Mouse (Mus musculus) liver, embryonic 16.5 days (tissue): ENCODE results near the gene Popdc2. TPM values are rescaled to one million over a fixed set of nuclear protein-coding genes. Genes with fewer than 3 reads are reported as not detected.
"Not testable (repeated sequence)": the region's sequence is repeated elsewhere in the genome, so short reads cannot be mapped to it uniquely, and the experiment has no call there.

Experiments used
- ATAC-seq: fragments of 200-750 bp; cut with Nextera tagmentation; 2 replicates; pipeline ENCODE4 v1.8.0; 2017; ENCODE audit warnings: low read depth, mild to moderate bottlenecking, moderate number of reproducible peaks, moderate library complexity
- H3K27ac ChIP-seq: fragments of 300-500 bp; sonication (generic); 2 replicates; pipeline ENCODE4 v1.5.1; 2014; ENCODE audit warnings: mild to moderate bottlenecking, low read length
- H3K27me3 ChIP-seq: fragments of 300-500 bp; sonication (generic); 2 replicates; pipeline ENCODE4 v1.6.1; 2014; ENCODE audit warnings: low read depth, low read length, mixed read lengths; ENCODE audit not compliant: control insufficient read depth, insufficient read depth
- H3K36me3 ChIP-seq: fragments of 300-500 bp; sonication (generic); 2 replicates; pipeline ENCODE4 v1.6.1; 2014; ENCODE audit warnings: mild to moderate bottlenecking; ENCODE audit not compliant: control insufficient read depth, insufficient read depth
- H3K4me1 ChIP-seq: fragments of 300-500 bp; sonication (generic); 2 replicates; pipeline ENCODE4 v1.6.1; 2014; ENCODE audit warnings: low read depth, low read length, mixed read lengths; ENCODE audit not compliant: control insufficient read depth
- H3K4me2 ChIP-seq: fragments of 300-500 bp; sonication (generic); 2 replicates; pipeline ENCODE4 v1.6.1; 2014; ENCODE audit warnings: low read depth, low read length, mixed read lengths
- H3K4me3 ChIP-seq: fragments of 300-500 bp; sonication (generic); 2 replicates; pipeline ENCODE4 v1.5.1; 2014; ENCODE audit warnings: low read depth, mild to moderate bottlenecking, low read length
- H3K9ac ChIP-seq: fragments of 300-500 bp; sonication (generic); 2 replicates; pipeline ENCODE4 v1.6.1; 2014; ENCODE audit warnings: low read depth, low read length
- H3K9me3 ChIP-seq: fragments of 300-500 bp; sonication (generic); replicated peaks from 2 replicates; pipeline ENCODE4 v1.6.1; 2016; ENCODE audit warnings: low read length; ENCODE audit not compliant: control insufficient read depth
- WGBS: fragments of 180-500 bp; shearing (Covaris S2); extraction: QIAGEN DNeasy Blood & Tissue Kit; methylation state at CpG from one replicate; pipeline ENCODE4 v1.1.7; 2014; ENCODE audit not compliant: insufficient replicate concordance; 5-methylcytosine and 5-hydroxymethylcytosine counted together
- polyA plus RNA-seq: library from polyadenylated mRNA; unstranded; fragments of >200 nt; fragmentation: Nextera tagmentation; extraction: Ambion mirVana; gene quantifications from 2 replicates; pipeline ENCODE4 v1.2.1, GENCODE M21; 2015

Popdc2 gene
- polyA plus RNA-seq, result 21.8 and 26.4 TPM in 2 replicates

DNA sequence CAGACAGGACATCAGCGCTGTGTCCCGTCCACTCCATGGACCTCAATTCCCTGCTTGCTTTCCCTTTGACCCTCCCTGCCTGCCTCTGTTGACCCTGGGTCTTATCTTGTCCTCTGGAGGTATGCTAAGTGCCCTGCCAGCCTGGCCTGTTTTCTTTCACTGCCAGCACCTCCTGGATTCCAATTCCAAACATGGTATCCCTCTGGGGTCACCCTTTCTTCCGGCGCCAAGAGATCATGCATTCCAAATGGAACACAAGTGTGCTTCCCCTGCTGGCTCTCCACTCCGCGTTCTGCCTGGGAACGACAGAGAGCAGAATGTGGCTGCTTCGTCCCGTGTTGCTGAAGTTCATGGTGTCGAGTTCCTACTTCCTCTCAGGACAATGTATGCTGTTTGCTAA is at the start of gene Popdc2:
TSS of gene Popdc2 (plus strand) at position 277 of the 400 bp plus-strand sequence.
- Histone ChIP-seq H3K27ac (no peak within 1 kb of the TSS), H3K4me2 (no peak within 1 kb of the TSS)

DNA sequence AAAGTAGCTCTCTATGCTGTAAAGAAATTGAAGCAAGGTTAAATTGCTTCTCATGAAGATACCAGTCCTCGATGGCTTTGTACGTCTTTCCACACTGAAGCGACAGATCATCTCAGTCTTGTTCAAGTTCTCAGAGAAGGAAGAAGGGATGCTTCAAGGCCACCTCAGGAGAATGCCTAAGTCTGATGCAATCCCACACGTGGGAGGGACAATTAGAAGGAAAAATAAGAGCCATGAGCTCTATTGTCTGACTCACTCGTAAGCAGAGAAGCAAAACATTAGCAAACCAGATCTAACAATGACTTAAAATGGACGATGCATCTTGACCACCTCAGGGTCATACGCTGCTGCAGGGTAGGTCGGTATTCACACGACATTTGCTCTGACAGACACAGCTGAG is 43.5 kb upstream of the Popdc2 start:
- H3K36me3 ChIP-seq, result no peaks in the 10 kb centered on the region
- no peak for ATAC-seq
- WGBS, result 67% methylated on average over 9 of the region's 9 CpGs

More for the DNA sequence above, at the start of gene Popdc2:
- Histone ChIP-seq H3K9me3 (no peaks in the 10 kb centered on the region), H3K27me3 (no peaks in the 10 kb centered on the region), H3K4me1 (peaks cover 24% of the 10 kb centered on the region), H3K9ac (no peak within 1 kb of the TSS), H3K4me3 (no peak within 1 kb of the TSS), H3K36me3 (no peaks in the 10 kb centered on the region)
- no peak for ATAC-seq
- 55% methylated on average over 10 of the region's 10 CpGs for WGBS

DNA sequence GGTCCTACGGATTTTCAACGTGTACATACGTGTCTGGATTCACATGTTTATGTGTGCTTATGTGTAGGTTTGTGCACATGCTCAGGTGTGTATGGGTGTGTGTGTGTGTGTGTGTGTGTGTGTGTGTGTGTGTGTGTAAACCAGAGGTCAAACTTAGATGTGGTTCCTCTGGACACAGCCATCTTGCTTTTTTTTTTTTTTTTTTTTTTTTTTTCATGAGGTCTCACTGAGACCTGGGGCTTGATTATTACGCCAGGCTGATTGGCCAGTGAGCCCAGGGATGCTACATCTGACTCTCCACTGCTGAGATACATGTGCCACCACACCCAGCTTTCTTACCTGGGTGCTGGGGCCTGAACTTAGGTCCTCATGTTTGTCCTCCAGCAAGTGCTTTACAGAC is 42.9 kb upstream of the Popdc2 start:
- Histone ChIP-seq H3K4me3 (no peak overlapping the region), H3K36me3 (no peaks in the 10 kb centered on the region), H3K9ac (no peak overlapping the region), H3K4me2 (no peak overlapping the region), H3K4me1 (no peaks in the 10 kb centered on the region), H3K9me3 (no peaks in the 10 kb centered on the region), H3K27ac (no peak overlapping the region), H3K27me3 (no peaks in the 10 kb centered on the region)
- ATAC-seq, result no peak
- 67% methylated on average over 4 of the region's 4 CpGs for WGBS

More for the DNA sequence above, 43.5 kb upstream of the Popdc2 start:
- Histone ChIP-seq H3K4me3 (no peak overlapping the region), H3K27ac (no peak overlapping the region), H3K9me3 (no peaks in the 10 kb centered on the region), H3K4me2 (no peak overlapping the region), H3K4me1 (no peaks in the 10 kb centered on the region), H3K27me3 (no peaks in the 10 kb centered on the region), H3K9ac (no peak overlapping the region)

DNA sequence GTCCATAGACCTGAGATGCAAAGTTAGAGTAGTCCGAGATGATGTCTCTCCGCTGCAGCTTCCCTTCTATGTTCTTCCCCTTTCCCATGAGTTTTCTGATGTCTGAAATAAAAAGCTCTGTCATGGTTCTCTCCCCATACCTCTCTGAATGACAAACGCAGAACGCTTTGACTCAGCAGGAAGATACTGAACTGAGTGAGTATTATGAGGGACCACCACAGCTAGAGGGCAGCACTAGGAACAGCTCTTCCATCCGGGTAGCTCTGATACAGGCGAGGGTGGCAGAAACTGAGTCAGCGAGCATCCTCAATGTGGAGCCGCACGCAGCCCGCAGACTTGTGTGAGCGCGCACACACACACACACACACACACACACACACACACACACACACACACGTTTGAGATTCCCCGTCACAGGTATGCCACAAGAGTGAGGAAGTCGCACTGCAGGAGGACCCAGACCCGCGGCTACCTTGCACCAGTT is 40.5 kb upstream of the Popdc2 start:
- Histone ChIP-seq H3K36me3 (no peaks in the 10 kb centered on the region), H3K4me3 (no peak overlapping the region), H3K9ac (no peak overlapping the region), H3K27me3 (no peaks in the 10 kb centered on the region), H3K4me2 (no peak overlapping the region), H3K27ac (no peak overlapping the region), H3K9me3 (no peaks in the 10 kb centered on the region), H3K4me1 (no peaks in the 10 kb centered on the region)
- 23% methylated on average over 17 of the region's 17 CpGs for WGBS
- ATAC-seq, result no peak

DNA sequence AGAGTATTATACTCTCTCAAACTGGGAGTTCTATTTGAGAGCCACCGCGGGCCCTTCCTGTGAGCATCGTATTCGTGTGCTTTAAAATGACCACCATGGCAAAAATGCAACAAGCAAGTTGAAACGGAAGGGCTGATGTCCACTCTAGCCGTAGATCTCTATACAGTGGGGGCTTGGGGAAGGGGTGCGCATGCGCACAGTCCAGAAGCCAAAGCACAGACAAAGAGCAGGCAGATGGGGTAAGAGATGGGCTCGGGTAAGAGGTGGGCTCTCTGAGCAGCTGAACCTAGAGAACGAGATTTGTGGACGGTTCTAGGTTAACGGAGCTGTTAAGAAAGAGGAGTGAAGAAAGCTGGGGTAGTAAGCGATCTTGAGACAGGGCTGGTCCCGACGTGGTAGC is 37.7 kb upstream of the Popdc2 start:
- no peak overlapping the region for H3K4me2 ChIP-seq
- no peaks in the 10 kb centered on the region for H3K36me3 ChIP-seq
- no peaks in the 10 kb centered on the region for H3K4me1 ChIP-seq
- H3K9ac ChIP-seq, result no peak overlapping the region
- H3K4me3 ChIP-seq, result no peak overlapping the region
- H3K9me3 ChIP-seq, result no peaks in the 10 kb centered on the region; the same call in 1 of the 2 replicates
- H3K27ac ChIP-seq, result no peak overlapping the region
- no peak for ATAC-seq
- 78% methylated on average over 15 of the region's 15 CpGs for WGBS
- no peaks in the 10 kb centered on the region for H3K27me3 ChIP-seq

DNA sequence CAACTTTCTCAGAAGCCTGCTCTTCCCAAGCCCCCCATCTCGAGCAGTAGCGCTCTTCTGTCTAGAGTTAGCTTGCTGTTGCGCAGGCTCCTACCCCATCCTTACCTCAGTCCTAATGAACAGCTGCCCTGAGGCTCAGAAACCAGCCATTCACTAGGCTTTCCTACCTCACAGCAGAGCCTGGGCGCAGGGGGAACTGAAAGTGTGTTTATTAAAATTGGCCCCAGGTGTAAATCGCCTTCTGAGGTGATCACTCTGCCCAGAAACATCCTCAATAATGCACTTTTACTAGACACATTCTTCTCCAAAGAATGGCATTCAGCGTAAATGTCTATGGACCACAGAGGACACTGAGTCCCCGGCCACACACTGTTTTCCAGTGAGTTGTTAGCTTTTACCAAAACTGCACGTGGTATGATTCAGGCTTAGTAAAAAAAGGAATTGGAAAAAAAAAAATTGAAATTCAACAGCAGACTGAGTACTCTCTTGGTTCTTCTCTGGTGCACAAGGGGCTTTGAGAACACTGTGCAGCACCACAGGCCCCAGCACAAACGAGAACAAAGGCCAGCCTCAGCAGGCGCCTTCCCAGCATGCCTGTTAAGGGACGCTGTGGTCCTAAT is 35.1 kb upstream of the Popdc2 start:
- Histone ChIP-seq H3K9me3 (no peaks in the 10 kb centered on the region; the same call in 1 of the 2 replicates), H3K36me3 (no peaks in the 10 kb centered on the region), H3K4me1 (no peaks in the 10 kb centered on the region), H3K4me3 (no peak overlapping the region), H3K4me2 (no peak overlapping the region), H3K27ac (no peak overlapping the region), H3K27me3 (no peaks in the 10 kb centered on the region), H3K9ac (no peak overlapping the region)
- ATAC-seq, result no peak
- 72% methylated on average over 11 of the region's 11 CpGs for WGBS

DNA sequence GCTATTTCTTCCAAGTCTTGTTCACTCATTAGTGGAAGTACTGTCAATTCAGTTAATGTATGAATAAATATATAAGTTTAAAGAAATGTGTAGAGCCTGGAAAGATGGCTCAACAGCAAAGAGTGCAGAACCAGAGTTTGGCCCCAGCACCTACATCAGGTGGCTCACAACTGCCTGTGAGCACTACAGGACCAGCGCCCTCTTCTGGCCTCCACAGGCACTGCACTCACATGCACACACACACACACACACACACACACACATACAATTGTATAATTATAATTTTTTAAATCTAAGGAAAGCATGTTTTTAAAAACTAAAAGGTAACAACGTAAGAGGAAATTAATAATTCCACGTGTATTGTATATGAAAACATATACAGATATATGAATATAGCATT is 32.7 kb upstream of the Popdc2 start:
- Histone ChIP-seq H3K4me3 (no peak overlapping the region), H3K4me2 (no peak overlapping the region), H3K36me3 (no peaks in the 10 kb centered on the region), H3K9me3 (no peaks in the 10 kb centered on the region; the same call in 1 of the 2 replicates), H3K4me1 (no peaks in the 10 kb centered on the region; the same call in none of the 2 replicates), H3K27ac (no peak overlapping the region), H3K27me3 (no peaks in the 10 kb centered on the region), H3K9ac (no peak overlapping the region)
- no peak for ATAC-seq
- WGBS, result 72% methylated on average over 3 of the region's 3 CpGs

DNA sequence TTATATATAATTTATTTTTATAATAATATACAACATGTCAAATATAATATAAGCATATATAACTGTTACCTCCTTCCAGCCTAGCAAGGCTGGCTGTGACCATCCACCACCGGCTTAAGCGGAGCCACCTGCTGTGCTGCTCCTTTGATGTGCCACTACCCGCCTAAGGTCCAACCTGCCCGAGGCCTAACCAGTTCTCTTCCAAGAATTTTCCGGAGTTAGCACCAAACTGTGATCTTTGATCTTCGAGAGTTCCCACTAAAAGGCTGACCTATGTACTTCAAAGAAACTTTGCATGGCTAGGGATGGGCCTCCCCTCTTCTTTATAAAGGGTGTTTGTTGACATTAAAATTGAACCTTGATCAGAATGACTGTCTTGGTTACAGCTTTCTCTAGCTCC is 27.6 kb upstream of the Popdc2 start:
- no peak overlapping the region for H3K4me2 ChIP-seq
- ATAC-seq, result no peak
- H3K4me3 ChIP-seq, result no peak overlapping the region
- H3K4me1 ChIP-seq, result no peaks in the 10 kb centered on the region; the same call in none of the 2 replicates
- no peak overlapping the region for H3K27ac ChIP-seq
- no peaks in the 10 kb centered on the region; the same call in 1 of the 2 replicates for H3K9me3 ChIP-seq
- no peaks in the 10 kb centered on the region for H3K27me3 ChIP-seq
- H3K9ac ChIP-seq, result no peak overlapping the region
- no peaks in the 10 kb centered on the region for H3K36me3 ChIP-seq
- WGBS, result 55% methylated on average over 6 of the region's 6 CpGs

DNA sequence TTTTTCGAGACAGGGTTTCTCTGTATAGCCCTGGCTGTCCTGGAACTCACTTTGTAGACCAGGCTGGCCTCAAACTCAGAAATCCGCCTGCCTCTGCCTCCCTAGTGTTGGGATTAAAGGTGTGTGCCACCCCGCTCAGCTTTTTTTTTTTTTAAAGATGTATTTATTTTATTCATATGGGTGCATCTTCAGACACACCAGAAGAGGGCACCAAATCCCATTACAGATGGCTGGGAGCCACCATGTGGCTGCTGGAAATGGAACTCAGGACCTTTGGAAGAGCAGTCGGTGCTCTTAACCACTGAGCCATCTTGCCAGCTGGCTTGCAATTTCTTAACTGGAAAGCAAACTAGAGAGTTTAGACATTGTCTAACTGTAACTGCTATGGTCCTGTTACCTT is 23.9 kb upstream of the Popdc2 start:
- H3K36me3 ChIP-seq, H3K4me3 ChIP-seq, H3K9ac ChIP-seq, H3K9me3 ChIP-seq, ATAC-seq, H3K27me3 ChIP-seq, H3K4me2 ChIP-seq, H3K4me1 ChIP-seq, H3K27ac ChIP-seq: not testable (repeated sequence)
- 71% methylated on average over 4 of the region's 4 CpGs for WGBS
